Mouse (Mus musculus): ENCODE measurements around the gene Agap1.
"Not testable (repeated sequence)": the region's sequence is repeated elsewhere in the genome, so short reads cannot be mapped to it uniquely, and the experiment has no call there.

The Agap1 gene

GRCm38 (mm10) chr1:89489111-89489971, 34.7 kb downstream of the Agap1 start:
- in situ Hi-C loops (cut with MboI; ENCODE audit: low pct_unique_long_range_greater_than_20kb in 1 of 2, low sequenced_read_pairs in 2 of 2, unreplicated experiment in 1 of 2): no loop called here

GRCm38 (mm10) chr1:89493177-89493576, 38.6 kb downstream of the Agap1 start:
- in situ Hi-C loops (cut with MboI; ENCODE audit: low pct_unique_long_range_greater_than_20kb in 1 of 2, low sequenced_read_pairs in 2 of 2, unreplicated experiment in 1 of 2): no loop called here

DNA sequence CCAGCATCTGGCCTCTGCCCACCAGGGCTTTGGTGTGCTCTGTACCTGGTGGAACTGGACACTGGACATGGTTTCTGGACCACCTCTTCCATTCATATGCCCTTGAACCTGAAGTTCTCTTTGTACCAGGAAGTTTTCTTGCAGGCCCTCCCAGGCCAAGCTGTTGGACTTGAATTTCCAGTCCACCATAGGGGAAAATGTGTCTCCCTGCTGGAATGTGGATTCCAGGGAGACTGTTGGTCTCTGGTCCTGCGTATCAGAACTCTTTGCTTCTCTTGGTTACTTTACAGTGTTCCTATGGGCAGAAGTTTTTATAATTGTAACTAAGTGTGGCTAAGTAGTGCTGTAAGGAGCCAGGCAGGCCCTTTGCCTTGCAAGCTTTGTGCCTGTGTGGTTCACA, 40.2 kb downstream of the Agap1 start:
- in situ Hi-C loops (cut with MboI; ENCODE audit: low pct_unique_long_range_greater_than_20kb in 1 of 2, low sequenced_read_pairs in 2 of 2, unreplicated experiment in 1 of 2): no loop called here

DNA sequence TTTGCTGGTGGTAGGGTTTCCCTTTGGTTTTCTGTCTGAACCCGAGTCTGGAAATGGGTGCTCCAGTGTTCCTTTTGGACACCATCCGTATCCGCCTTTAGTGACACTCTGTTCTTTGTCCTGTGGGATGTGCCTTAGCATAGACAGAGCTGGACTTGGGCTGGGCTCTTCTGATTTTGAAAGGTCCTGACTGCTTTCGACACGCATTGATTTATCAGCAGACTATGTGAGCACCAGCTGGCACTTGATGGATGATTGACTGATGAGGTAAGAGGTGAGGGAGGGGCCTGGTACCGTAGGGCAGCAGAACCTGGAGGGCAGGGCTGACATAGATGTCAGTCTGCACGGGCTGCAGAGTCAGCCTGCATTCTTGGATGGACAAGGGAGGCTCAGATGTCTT, 41.6 kb downstream of the Agap1 start:
- in situ Hi-C loops (cut with MboI; ENCODE audit: low pct_unique_long_range_greater_than_20kb in 1 of 2, low sequenced_read_pairs in 2 of 2, unreplicated experiment in 1 of 2): no loop called here

- in situ Hi-C loops (cut with MboI; ENCODE audit: low pct_unique_long_range_greater_than_20kb in 1 of 2, low sequenced_read_pairs in 2 of 2, unreplicated experiment in 1 of 2): no loop called here
These were observed 46.3 kb downstream of the Agap1 start for GRCm38 (mm10) chr1:89500925-89501324.

DNA sequence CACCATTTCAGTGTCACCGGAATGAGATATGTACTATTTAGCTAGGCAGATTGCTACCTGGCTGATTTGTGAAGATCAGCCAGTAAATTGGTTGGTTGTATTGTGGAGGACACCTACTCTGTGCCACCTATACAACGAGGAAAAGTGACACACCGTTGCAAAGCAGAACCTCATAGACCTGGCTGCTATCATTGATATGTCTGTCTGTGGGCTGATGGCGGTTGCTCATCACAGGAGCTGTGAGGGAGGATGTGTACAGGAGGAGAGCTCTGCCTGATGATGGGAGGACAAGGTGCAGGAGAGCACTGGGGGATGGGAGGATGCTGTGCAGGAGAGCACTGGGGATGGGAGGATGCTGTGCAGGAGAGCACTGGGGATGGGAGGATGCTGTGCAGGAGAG, 46.7 kb downstream of the Agap1 start:
- in situ Hi-C loops (cut with MboI; ENCODE audit: low pct_unique_long_range_greater_than_20kb in 1 of 2, low sequenced_read_pairs in 2 of 2, unreplicated experiment in 1 of 2): no loop called here

DNA sequence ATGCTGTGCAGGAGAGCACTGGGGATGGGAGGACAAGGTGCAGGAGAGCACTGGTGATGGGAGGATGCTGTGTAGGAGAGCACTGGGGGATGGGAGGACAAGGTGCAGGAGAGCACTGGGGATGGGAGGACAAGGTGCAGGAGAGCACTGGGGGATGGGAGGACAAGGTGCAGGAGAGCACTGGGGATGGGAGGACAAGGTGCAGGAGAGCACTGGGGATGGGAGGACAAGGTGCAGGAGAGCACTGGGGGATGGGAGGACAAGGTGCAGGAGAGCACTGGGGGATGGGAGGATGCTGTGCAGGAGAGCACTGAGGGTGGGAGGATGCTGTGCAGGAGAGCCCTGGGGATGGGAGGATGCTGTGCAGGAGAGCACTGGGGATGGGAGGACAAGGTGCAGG, 47.3 kb downstream of the Agap1 start:
- in situ Hi-C loops (cut with MboI; ENCODE audit: low pct_unique_long_range_greater_than_20kb in 1 of 2, low sequenced_read_pairs in 2 of 2, unreplicated experiment in 1 of 2): not testable (repeated sequence)

DNA sequence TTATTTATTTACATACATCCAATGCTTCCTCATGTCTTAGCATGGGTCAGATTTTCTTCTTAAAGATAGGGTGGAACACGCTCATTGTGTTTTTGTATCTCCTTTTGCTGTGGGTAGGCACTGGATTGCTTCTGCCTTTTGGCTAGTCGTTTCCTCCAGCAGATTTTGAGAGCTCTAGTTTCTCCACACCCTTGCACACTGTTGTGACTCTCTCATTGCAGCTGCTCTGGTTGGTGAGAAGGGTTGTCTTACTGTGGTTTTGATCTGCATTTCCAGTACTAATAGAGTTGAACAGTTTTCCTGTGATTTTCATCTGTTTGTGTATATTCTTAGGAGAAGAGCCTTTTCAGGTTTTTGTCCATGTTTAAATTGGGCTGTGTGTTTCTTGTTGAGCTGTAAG, 54.6 kb downstream of the Agap1 start:
- in situ Hi-C loops (cut with MboI; ENCODE audit: low pct_unique_long_range_greater_than_20kb in 1 of 2, low sequenced_read_pairs in 2 of 2, unreplicated experiment in 1 of 2): no loop called here

DNA sequence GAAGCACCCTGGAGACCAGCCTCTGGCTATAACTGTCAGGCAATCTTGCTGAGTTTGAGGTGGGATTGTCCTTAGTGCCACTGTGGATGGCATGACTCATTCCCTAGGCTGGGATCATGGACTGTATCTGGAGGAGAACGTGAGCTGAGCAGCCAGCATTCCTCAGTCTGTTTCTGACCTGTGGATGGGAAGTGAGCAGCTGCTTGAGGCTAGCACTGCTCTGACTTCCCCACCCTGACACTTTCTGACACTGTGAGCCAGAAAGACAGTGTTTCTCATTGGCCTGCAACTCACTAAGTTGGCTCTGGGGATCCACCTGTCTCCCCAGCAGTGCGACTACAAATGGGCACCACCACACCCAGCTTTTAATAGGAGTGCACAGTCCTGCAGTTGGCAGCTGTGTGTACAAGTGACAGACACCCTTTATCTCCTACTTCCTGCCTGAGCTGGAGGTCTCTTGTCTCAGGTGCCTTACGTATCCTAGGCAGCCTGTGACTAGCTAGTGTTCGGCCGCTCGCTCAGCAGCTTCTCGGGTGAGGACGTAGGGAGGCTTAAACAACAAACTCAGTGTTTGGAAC, 55.2 kb downstream of the Agap1 start:
- in situ Hi-C loops (cut with MboI; ENCODE audit: low pct_unique_long_range_greater_than_20kb in 1 of 2, low sequenced_read_pairs in 2 of 2, unreplicated experiment in 1 of 2): no loop called here

- in situ Hi-C loops (cut with MboI; ENCODE audit: low pct_unique_long_range_greater_than_20kb in 1 of 2, low sequenced_read_pairs in 2 of 2, unreplicated experiment in 1 of 2): no loop called here
These were observed 56.1 kb downstream of the Agap1 start for GRCm38 (mm10) chr1:89510731-89511130.

DNA sequence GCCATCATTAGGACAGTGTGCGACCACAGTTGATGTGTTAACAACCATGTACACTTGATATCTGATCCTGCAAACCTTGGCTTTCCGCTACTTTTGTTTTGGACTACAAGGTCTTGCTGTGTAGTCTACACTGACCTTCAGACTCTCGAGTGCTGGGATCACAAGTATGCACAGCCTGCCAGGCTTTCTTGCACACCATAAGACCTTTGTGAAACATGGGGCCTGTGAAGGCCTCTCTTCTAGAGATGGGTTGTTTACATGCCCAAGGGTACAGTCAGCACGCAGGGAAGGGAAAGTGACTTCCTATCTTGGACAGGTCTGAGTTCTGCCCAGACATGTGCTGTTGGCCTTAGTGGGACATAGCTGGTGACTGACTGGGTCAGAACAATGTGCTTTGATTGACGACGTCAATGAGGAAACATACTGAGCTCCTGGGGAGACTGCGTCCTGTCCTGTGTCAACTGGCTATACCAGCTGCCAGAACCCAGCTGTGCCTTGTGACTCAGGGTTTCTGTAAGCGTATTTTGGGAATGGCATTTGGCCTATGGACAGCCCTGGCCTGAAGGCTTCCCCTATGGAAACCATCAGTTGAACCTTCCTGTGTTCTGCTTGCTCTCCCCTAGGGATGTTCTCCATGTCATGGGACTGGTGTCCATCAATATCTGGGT, 59.1 kb downstream of the Agap1 start:
- in situ Hi-C loops (cut with MboI; ENCODE audit: low pct_unique_long_range_greater_than_20kb in 1 of 2, low sequenced_read_pairs in 2 of 2, unreplicated experiment in 1 of 2): no loop called here

DNA sequence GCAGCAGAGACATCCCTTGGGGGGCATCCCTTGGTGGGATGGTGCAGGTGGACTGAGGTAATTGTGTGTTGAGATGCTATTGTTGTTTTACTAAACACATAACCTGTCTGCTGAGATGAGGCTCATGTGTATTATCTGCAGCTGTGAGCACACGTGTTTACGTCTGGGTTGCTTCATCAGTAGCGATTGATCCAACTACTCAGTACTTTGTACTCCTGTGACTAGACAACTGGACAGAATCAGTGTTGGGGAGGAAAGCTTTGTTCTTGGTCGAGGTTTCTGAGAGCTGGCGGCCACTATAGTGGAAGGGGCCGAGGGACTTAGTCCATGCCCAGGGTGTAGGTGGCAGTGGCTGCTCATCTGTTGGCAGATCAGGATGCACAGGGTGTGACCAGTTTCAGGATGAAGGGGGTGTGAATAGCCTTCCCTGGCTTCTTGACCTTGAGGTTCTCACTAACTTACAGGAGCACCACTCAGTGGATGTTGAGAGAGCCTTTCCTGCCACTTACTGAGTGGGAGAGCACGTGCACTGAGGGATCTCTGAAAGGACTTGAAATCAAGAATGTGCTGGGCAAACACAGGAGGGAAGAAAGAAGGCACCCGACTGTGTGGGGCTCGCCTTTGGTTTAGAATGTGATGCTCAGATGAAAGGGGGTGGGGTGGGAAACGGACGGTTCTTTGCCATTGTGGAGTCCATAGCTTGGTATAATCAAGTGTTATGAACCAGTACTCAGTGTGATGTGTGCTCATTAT, 61.4 kb downstream of the Agap1 start:
- in situ Hi-C loops (cut with MboI; ENCODE audit: low pct_unique_long_range_greater_than_20kb in 1 of 2, low sequenced_read_pairs in 2 of 2, unreplicated experiment in 1 of 2): no loop called here

- in situ Hi-C loops (cut with MboI; ENCODE audit: low pct_unique_long_range_greater_than_20kb in 1 of 2, low sequenced_read_pairs in 2 of 2, unreplicated experiment in 1 of 2): no loop called here
These were observed 63.2 kb downstream of the Agap1 start for GRCm38 (mm10) chr1:89517817-89518216.

- in situ Hi-C loops (cut with MboI; ENCODE audit: low pct_unique_long_range_greater_than_20kb in 1 of 2, low sequenced_read_pairs in 2 of 2, unreplicated experiment in 1 of 2): no loop called here
These were observed 65.5 kb downstream of the Agap1 start for GRCm38 (mm10) chr1:89519914-89520643.

GRCm38 (mm10) chr1:89521406-89521805, 66.8 kb downstream of the Agap1 start:
- in situ Hi-C loops (cut with MboI; ENCODE audit: low pct_unique_long_range_greater_than_20kb in 1 of 2, low sequenced_read_pairs in 2 of 2, unreplicated experiment in 1 of 2): no loop called here

GRCm38 (mm10) chr1:89521935-89522535, 67.4 kb downstream of the Agap1 start:
- in situ Hi-C loops (cut with MboI; ENCODE audit: low pct_unique_long_range_greater_than_20kb in 1 of 2, low sequenced_read_pairs in 2 of 2, unreplicated experiment in 1 of 2): no loop called here

GRCm38 (mm10) chr1:89524369-89524768, 69.8 kb downstream of the Agap1 start:
- in situ Hi-C loops (cut with MboI; ENCODE audit: low pct_unique_long_range_greater_than_20kb in 1 of 2, low sequenced_read_pairs in 2 of 2, unreplicated experiment in 1 of 2): no loop called here

- in situ Hi-C loops (cut with MboI; ENCODE audit: low pct_unique_long_range_greater_than_20kb in 1 of 2, low sequenced_read_pairs in 2 of 2, unreplicated experiment in 1 of 2): no loop called here
These were observed 70.4 kb downstream of the Agap1 start for GRCm38 (mm10) chr1:89524998-89525397.

Measured in mouse embryonic stem cell (cell line).